ENCODE assay signal across 19 mouse cellular contexts in genomic region chr7:4646806-4647205, GRCm38 (mm10). TPM values are rescaled to one million over a fixed set of nuclear protein-coding genes. Genes with fewer than 3 reads are reported as not detected.
DNase-seq lines count a peak whose midpoint lies in the region; ATAC-seq lines count a peak whose summit lies in the region.
"Had no signal": no experiment of that assay in that cellular context is flagged by ENCODE, and none has a peak within 500 bp of the region (broad histone marks: within the 10 kb centered on the region; RNA-seq: fewer than 3 reads in every experiment).

No protein-coding gene starts in this region.

- ATAC-seq in lung, embryonic 15.5 days (ENCODE audit: borderline replicate concordance, extremely low read depth, low FRiP score, low TSS enrichment), result no peak
- ATAC-seq in limb, embryonic 13.5 days (ENCODE audit: low FRiP score, low read depth), result no peak
- 0 out of 2 replicates have a peak, but pooled peaks have one; percentile 31 for ATAC-seq in megakaryocyte-erythroid progenitor cell, adult 5-6 weeks (replicated peaks; ENCODE audit: low FRiP score, low TSS enrichment, poor library complexity, severe bottlenecking)
- ATAC-seq: forebrain, embryonic 16.5 days had no signal

- peaks cover 23% of the 10 kb centered on the region for H3K4me1 ChIP-seq in heart, embryonic 10.5 days
- H3K4me1 ChIP-seq in lung, embryonic 15.5 days, result no peaks in the 10 kb centered on the region
- no peaks in the 10 kb centered on the region for H3K4me1 ChIP-seq in limb, embryonic 13.5 days

- H3K4me3 ChIP-seq in heart, embryonic 10.5 days, result peak overlapping the region; percentile 20
- no peak overlapping the region for H3K4me3 ChIP-seq in lung, embryonic 15.5 days
- H3K4me3 ChIP-seq in limb, embryonic 13.5 days, result no peak overlapping the region
- H3K4me3 ChIP-seq: heart, embryonic 15.5 days; hindbrain, embryonic 13.5 days had no signal

- H3K4me2 ChIP-seq in lung, embryonic 15.5 days, result no peak overlapping the region
- no peak overlapping the region for H3K4me2 ChIP-seq in limb, embryonic 13.5 days (replicated peaks)
- H3K4me2 ChIP-seq: heart, embryonic 15.5 days; hindbrain, embryonic 13.5 days; lung, embryonic 14.5 days had no signal

- WGBS in heart, embryonic 10.5 days, result 90% methylated on average over 3 of the region's 3 CpGs
- 84% methylated on average over 3 of the region's 3 CpGs for WGBS in lung, embryonic 15.5 days
- 88% methylated on average over 3 of the region's 3 CpGs for WGBS in limb, embryonic 13.5 days

- peak; percentile 61 for DNase-seq in heart, embryonic 10.5 days (ENCODE audit: low spot score)
- DNase-seq in heart, adult 8-10 months (ENCODE audit: low spot score), result no peak
- no peak for DNase-seq in lung, adult 18-20 months
- DNase-seq in adrenal gland, postnatal 14 days, result no peak
- DNase-seq in ovary, postnatal 10 days (ENCODE audit: low spot score), result no peak
- DNase-seq: cerebellum, adult 11-12 months; cerebellum, postnatal 36 days; layer of hippocampus, postnatal 36 days; lung, embryonic 14.5 days had no signal

- no peaks in the 10 kb centered on the region for H3K27me3 ChIP-seq in heart, embryonic 10.5 days (ENCODE audit: insufficient read depth, poor library complexity, severe bottlenecking)
- no peaks in the 10 kb centered on the region for H3K27me3 ChIP-seq in lung, embryonic 15.5 days
- H3K27me3 ChIP-seq in limb, embryonic 13.5 days, result no peaks in the 10 kb centered on the region
- H3K27me3 ChIP-seq: heart, embryonic 15.5 days; hindbrain, embryonic 13.5 days had no signal

- H3K9ac ChIP-seq in lung, embryonic 15.5 days, result no peak overlapping the region
- H3K9ac ChIP-seq in limb, embryonic 13.5 days, result 0 out of 2 replicates have a peak overlapping the region, but pooled peaks have one; percentile 14
- H3K9ac ChIP-seq: heart, embryonic 15.5 days; hindbrain, embryonic 13.5 days; lung, embryonic 14.5 days had no signal

- peaks cover 52% of the 10 kb centered on the region for H3K36me3 ChIP-seq in heart, embryonic 10.5 days
- peaks cover 49% of the 10 kb centered on the region for H3K36me3 ChIP-seq in lung, embryonic 15.5 days
- H3K36me3 ChIP-seq in limb, embryonic 13.5 days, result peaks cover 58% of the 10 kb centered on the region

- no peaks in the 10 kb centered on the region for H3K9me3 ChIP-seq in heart, embryonic 10.5 days
- H3K9me3 ChIP-seq in lung, embryonic 15.5 days, result no peaks in the 10 kb centered on the region
- no peaks in the 10 kb centered on the region for H3K9me3 ChIP-seq in limb, embryonic 13.5 days
- H3K9me3 ChIP-seq: heart, embryonic 15.5 days; hindbrain, embryonic 13.5 days had no signal

- H3K27ac ChIP-seq in heart, embryonic 10.5 days, result peak overlapping the region; percentile 73
- 0 out of 2 replicates have a peak overlapping the region, but pooled peaks have one; percentile 4 for H3K27ac ChIP-seq in lung, embryonic 15.5 days
- H3K27ac ChIP-seq in limb, embryonic 13.5 days, result no peak overlapping the region
- H3K27ac ChIP-seq: heart, embryonic 15.5 days; hindbrain, embryonic 13.5 days had no signal

RNA-seq across cellular contexts. Expression of gene Ppp6r1, which starts 12.0 kb away (rescaled TPM):
- polyA plus RNA-seq in heart, embryonic 10.5 days (2016; fragmentation: Nextera tagmentation; extraction: Ambion mirVana), result 8.7 and 16.0 TPM in 2 replicates
- 10 to 100 TPM; 70.5 to 77.7 (median 75.8) TPM for total RNA-seq in heart, adult 8-10 months (2022)
- polyA plus RNA-seq in lung, embryonic 15.5 days (2015; fragmentation: Nextera tagmentation; extraction: Ambion mirVana), result 9.0 and 9.2 TPM in 2 replicates
- polyA plus RNA-seq in limb, embryonic 13.5 days (2015; fragmentation: Nextera tagmentation; extraction: Ambion mirVana), result 9.0 and 9.9 TPM in 2 replicates
- total RNA-seq in megakaryocyte-erythroid progenitor cell, adult 5-6 weeks (2014; fragmentation: Nextera tagmentation), result 81.4 and 118 TPM in 2 replicates
- total RNA-seq in megakaryocyte-erythroid progenitor cell, adult 5-6 weeks (2017), result 82.5 and 90.9 TPM in 2 replicates
- total RNA-seq in adrenal gland, postnatal 14 days (2021), result 80.9 and 86.1 TPM in 2 replicates

RNA-seq across cellular contexts. Expression of gene Tmem86b, which starts 15.6 kb away (rescaled TPM):
- polyA plus RNA-seq in heart, embryonic 10.5 days (2016; fragmentation: Nextera tagmentation; extraction: Ambion mirVana), result 2.8 and 4.4 TPM in 2 replicates
- total RNA-seq in heart, adult 8-10 months (2022), result 1 to 10 TPM; 4.2 to 6.0 (median 4.8) TPM
- 0.76 and 1.00 TPM in 2 replicates for polyA plus RNA-seq in lung, embryonic 15.5 days (2015; fragmentation: Nextera tagmentation; extraction: Ambion mirVana)
- polyA plus RNA-seq in limb, embryonic 13.5 days (2015; fragmentation: Nextera tagmentation; extraction: Ambion mirVana), result 1.2 and 1.3 TPM in 2 replicates
- 17.6 and 19.4 TPM in 2 replicates for total RNA-seq in megakaryocyte-erythroid progenitor cell, adult 5-6 weeks (2014; fragmentation: Nextera tagmentation)
- total RNA-seq in megakaryocyte-erythroid progenitor cell, adult 5-6 weeks (2017), result 7.7 and 15.6 TPM in 2 replicates
- 8.8 and 16.2 TPM in 2 replicates for total RNA-seq in adrenal gland, postnatal 14 days (2021)

RNA-seq across cellular contexts. Expression of gene Hspbp1, which starts 38.1 kb away (rescaled TPM):
- polyA plus RNA-seq in heart, embryonic 10.5 days (2016; fragmentation: Nextera tagmentation; extraction: Ambion mirVana), result 105 and 118 TPM in 2 replicates
- 10 to 100 TPM; 28.4 to 36.3 (median 33.5) TPM for total RNA-seq in heart, adult 8-10 months (2022)
- 99.4 and 99.6 TPM in 2 replicates for polyA plus RNA-seq in lung, embryonic 15.5 days (2015; fragmentation: Nextera tagmentation; extraction: Ambion mirVana)
- 93.6 and 95.4 TPM in 2 replicates for polyA plus RNA-seq in limb, embryonic 13.5 days (2015; fragmentation: Nextera tagmentation; extraction: Ambion mirVana)
- total RNA-seq in megakaryocyte-erythroid progenitor cell, adult 5-6 weeks (2014; fragmentation: Nextera tagmentation), result 69.0 and 77.0 TPM in 2 replicates
- total RNA-seq in megakaryocyte-erythroid progenitor cell, adult 5-6 weeks (2017), result 44.9 and 47.4 TPM in 2 replicates
- 34.0 and 37.9 TPM in 2 replicates for total RNA-seq in adrenal gland, postnatal 14 days (2021)

RNA-seq across cellular contexts. Expression of gene Ptprh, which starts 43.0 kb away (rescaled TPM):
- not detected in 2 replicates for polyA plus RNA-seq in heart, embryonic 10.5 days (2016; fragmentation: Nextera tagmentation; extraction: Ambion mirVana)
- total RNA-seq in heart, adult 8-10 months (2022), result not detected
- polyA plus RNA-seq in lung, embryonic 15.5 days (2015; fragmentation: Nextera tagmentation; extraction: Ambion mirVana), result not detected in 2 replicates
- not detected in 2 replicates for polyA plus RNA-seq in limb, embryonic 13.5 days (2015; fragmentation: Nextera tagmentation; extraction: Ambion mirVana)
- not detected in 2 replicates for total RNA-seq in megakaryocyte-erythroid progenitor cell, adult 5-6 weeks (2014; fragmentation: Nextera tagmentation)
- total RNA-seq in megakaryocyte-erythroid progenitor cell, adult 5-6 weeks (2017), result 0.46 TPM in 1 of 2 replicates, not detected in the other
- total RNA-seq in adrenal gland, postnatal 14 days (2021), result not detected in 2 replicates
- total RNA-seq: adrenal gland, postnatal 10 days had no signal
- polyA plus RNA-seq: heart, embryonic 15.5 days; kidney, embryonic 16.5 days; lung, embryonic 14.5 days; neural tube, embryonic 11.5 days; urinary bladder, adult 2 months had no signal

RNA-seq across cellular contexts. Expression of gene Brsk1, which starts 43.6 kb away (rescaled TPM):
- 0.89 and 1.0 TPM in 2 replicates for polyA plus RNA-seq in heart, embryonic 10.5 days (2016; fragmentation: Nextera tagmentation; extraction: Ambion mirVana)
- 1 to 10 TPM in 2 of 4 experiments, under 1 TPM in 2; 0.57 to 1.2 (median 0.98) TPM for total RNA-seq in heart, adult 8-10 months (2022)
- 0.87 and 1.1 TPM in 2 replicates for polyA plus RNA-seq in lung, embryonic 15.5 days (2015; fragmentation: Nextera tagmentation; extraction: Ambion mirVana)
- polyA plus RNA-seq in limb, embryonic 13.5 days (2015; fragmentation: Nextera tagmentation; extraction: Ambion mirVana), result 2.2 and 2.3 TPM in 2 replicates
- not detected in 2 replicates for total RNA-seq in megakaryocyte-erythroid progenitor cell, adult 5-6 weeks (2014; fragmentation: Nextera tagmentation)
- total RNA-seq in megakaryocyte-erythroid progenitor cell, adult 5-6 weeks (2017), result not detected in 2 replicates
- total RNA-seq in adrenal gland, postnatal 14 days (2021), result 6.0 and 8.4 TPM in 2 replicates
